Comparison of ENCODE assay signal across 20 mouse cellular contexts in the genomic region with DNA sequence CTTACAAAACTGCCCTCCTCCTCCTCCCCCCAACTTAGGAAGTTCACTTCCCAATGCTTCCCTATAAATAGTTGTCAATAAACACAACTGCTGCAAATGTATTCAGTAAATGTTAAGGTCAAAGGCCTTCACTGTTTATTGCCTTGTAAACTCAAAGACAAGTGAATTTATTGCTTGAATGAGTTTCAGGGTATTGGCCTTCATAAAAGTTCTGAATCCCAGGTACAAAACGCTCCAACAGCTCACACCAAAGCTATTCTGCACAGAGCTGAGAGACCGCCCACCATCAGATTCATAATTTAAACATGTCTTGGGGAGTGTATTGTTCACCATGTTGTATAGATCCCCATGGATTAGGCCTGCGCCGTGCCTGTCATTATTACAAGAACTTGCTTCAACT. TPM values are rescaled to one million over a fixed set of nuclear protein-coding genes. Genes with fewer than 3 reads are reported as not detected.
DNase-seq lines count a peak whose midpoint lies in the region; ATAC-seq and TF ChIP-seq lines count a peak whose summit lies in the region.
"Had no signal": no experiment of that assay in that cellular context is flagged by ENCODE, and none has a peak within 500 bp of the region (broad histone marks: within the 10 kb centered on the region; RNA-seq: fewer than 3 reads in every experiment).

No protein-coding gene starts in this region.

- peaks cover 20% of the 10 kb centered on the region for H3K27me3 ChIP-seq in limb, embryonic 11.5 days (ENCODE audit: control insufficient read depth, insufficient read depth, low read length)
- peaks cover 77% of the 10 kb centered on the region for H3K27me3 ChIP-seq in limb, embryonic 10.5 days (ENCODE audit: low read depth, poor library complexity, severe bottlenecking)
- no peaks in the 10 kb centered on the region for H3K27me3 ChIP-seq in intestine, postnatal 0 days (replicated peaks; ENCODE audit: control insufficient read depth, insufficient read depth, low read length)
- H3K27me3 ChIP-seq: forebrain, embryonic 13.5 days; heart, embryonic 15.5 days; hindbrain, embryonic 13.5 days had no signal

- ATAC-seq in limb, embryonic 11.5 days (ENCODE audit: insufficient number of reproducible peaks, low FRiP score, low TSS enrichment, low read depth): no peak
- peak; percentile 56 for ATAC-seq in intestine, postnatal 0 days
- ATAC-seq: forebrain, embryonic 13.5 days; forebrain, postnatal 0 days had no signal

- H3K9me3 ChIP-seq in limb, embryonic 11.5 days (ENCODE audit: control insufficient read depth, low read length): no peaks in the 10 kb centered on the region
- H3K9me3 ChIP-seq in limb, embryonic 10.5 days (replicated peaks): no peaks in the 10 kb centered on the region
- H3K9me3 ChIP-seq in intestine, postnatal 0 days (ENCODE audit: control insufficient read depth): no peaks in the 10 kb centered on the region
- H3K9me3 ChIP-seq: embryonic facial prominence, embryonic 10.5 days; forebrain, embryonic 13.5 days; heart, embryonic 15.5 days; hindbrain, embryonic 13.5 days had no signal

- no peaks in the 10 kb centered on the region for H3K36me3 ChIP-seq in limb, embryonic 11.5 days (ENCODE audit: control insufficient read depth, insufficient read depth, low read length)
- no peaks in the 10 kb centered on the region for H3K36me3 ChIP-seq in limb, embryonic 10.5 days
- no peaks in the 10 kb centered on the region for H3K36me3 ChIP-seq in intestine, postnatal 0 days (ENCODE audit: control insufficient read depth, insufficient read depth)
- H3K36me3 ChIP-seq: embryonic facial prominence, embryonic 10.5 days; heart, embryonic 15.5 days; hindbrain, embryonic 13.5 days had no signal

- H3K4me1 ChIP-seq in limb, embryonic 11.5 days (ENCODE audit: control insufficient read depth, insufficient read depth, low read length): peaks cover 10% of the 10 kb centered on the region; the same call in 1 of the 2 replicates
- peaks cover 52% of the 10 kb centered on the region for H3K4me1 ChIP-seq in limb, embryonic 10.5 days
- 0 out of 2 replicates have a peak, but pooled peaks cover 2% of the 10 kb centered on the region for H3K4me1 ChIP-seq in intestine, postnatal 0 days (replicated peaks; ENCODE audit: control insufficient read depth, insufficient read depth, low read length)
- H3K4me1 ChIP-seq: forebrain, embryonic 13.5 days had no signal

- no peak overlapping the region for H3K4me2 ChIP-seq in limb, embryonic 11.5 days (ENCODE audit: low read depth, severe bottlenecking)
- 0 out of 2 replicates have a peak overlapping the region, but pooled peaks have one; percentile 2 for H3K4me2 ChIP-seq in intestine, postnatal 0 days (replicated peaks; ENCODE audit: low read depth)
- H3K4me2 ChIP-seq: forebrain, embryonic 13.5 days; heart, embryonic 11.5 days; heart, embryonic 15.5 days; hindbrain, embryonic 13.5 days had no signal

- intact Hi-C loops in gastrocnemius, postnatal 14 days (cut with DNase I; ENCODE audit: low total_unique reads): loop anchor here (10.0 kb wide), 1 partner anchor 142 kb away; no protein-coding TSS in a partner anchor

- H3K9ac ChIP-seq in limb, embryonic 11.5 days (ENCODE audit: low read length): no peak overlapping the region
- H3K9ac ChIP-seq in intestine, postnatal 0 days (ENCODE audit: low read depth, low read length): no peak overlapping the region
- H3K9ac ChIP-seq: forebrain, embryonic 13.5 days; forebrain, postnatal 0 days; heart, embryonic 15.5 days; hindbrain, embryonic 13.5 days had no signal

- no peak for TF ChIP-seq CTCF in intestine, postnatal 0 days (IDR thresholded peaks at IDR 0.05; ENCODE audit: low read depth)

- H3K27ac ChIP-seq in limb, embryonic 11.5 days (replicated peaks; ENCODE audit: low read depth, low read length): no peak overlapping the region
- no peak overlapping the region for H3K27ac ChIP-seq in limb, embryonic 10.5 days
- H3K27ac ChIP-seq in intestine, postnatal 0 days (ENCODE audit: low read depth, low read length): no peak overlapping the region
- H3K27ac ChIP-seq: embryonic facial prominence, embryonic 10.5 days; forebrain, embryonic 13.5 days; heart, adult 2 months; heart, embryonic 15.5 days; hindbrain, embryonic 13.5 days had no signal

- H3K4me3 ChIP-seq in limb, embryonic 11.5 days (ENCODE audit: low read depth, low read length): no peak overlapping the region
- no peak overlapping the region for H3K4me3 ChIP-seq in limb, embryonic 10.5 days
- no peak overlapping the region for H3K4me3 ChIP-seq in intestine, postnatal 0 days (ENCODE audit: low read depth, low read length)
- H3K4me3 ChIP-seq: embryonic facial prominence, embryonic 10.5 days; forebrain, embryonic 13.5 days; heart, adult 2 months; heart, embryonic 15.5 days; hindbrain, embryonic 13.5 days had no signal

- peak; percentile 47 for DNase-seq in limb, embryonic 11.5 days (ENCODE audit: low spot score)
- no peak for DNase-seq in limb, embryonic 10.5 days (ENCODE audit: low spot score)
- peak; percentile 12 for DNase-seq in gonadal fat pad, adult 2 months (ENCODE audit: low read depth)
- DNase-seq in neural tube, embryonic 10.5 days (ENCODE audit: extremely low spot score, low spot score): no peak
- no peak for DNase-seq in gastrocnemius, postnatal 14 days
- DNase-seq in thymus, postnatal 4 days: no peak
- DNase-seq: adrenal gland, postnatal 10 days; cerebellum, adult 11 months; cerebellum, adult 8-10 months; cerebellum, postnatal 25 days; forebrain, postnatal 0 days; heart, adult 2 months; heart, postnatal 14 days had no signal

- 22% methylated on average over 4 of the region's 4 CpGs for WGBS in limb, embryonic 11.5 days
- WGBS in limb, embryonic 10.5 days: 43% methylated on average over 4 of the region's 4 CpGs
- 27% methylated on average over 4 of the region's 4 CpGs for WGBS in intestine, postnatal 0 days

RNA-seq across cellular contexts. Expression of a gene that starts 53.9 kb away (rescaled TPM):
- polyA plus RNA-seq in limb, embryonic 11.5 days (2014; fragmentation: Nextera tagmentation; extraction: Ambion mirVana): 48.1 and 48.2 TPM in 2 replicates
- polyA plus RNA-seq in limb, embryonic 10.5 days (2016; fragmentation: Nextera tagmentation; extraction: Ambion mirVana): 36.0 and 39.0 TPM in 2 replicates
- 1.3 and 1.6 TPM in 2 replicates for polyA plus RNA-seq in gonadal fat pad, adult 2 months (2012; rRNA removed)
- 27.7 and 30.9 TPM in 2 replicates for polyA plus RNA-seq in intestine, postnatal 0 days (2015; fragmentation: Nextera tagmentation; extraction: Ambion mirVana)
- 1 to 10 TPM; 2.1 to 2.8 TPM for total RNA-seq in gastrocnemius, postnatal 14 days (2021)
- total RNA-seq: gastrocnemius, adult 8-10 months had no signal

Comparison
In these comparisons a context has a peak if more than half of its experiments do, and no peak if none do; other contexts are left out.
1. DNase-seq: peak in limb, embryonic 11.5 days (single experiment) and gonadal fat pad, adult 2 months (single experiment); none in limb, embryonic 10.5 days (single experiment), neural tube, embryonic 10.5 days (single experiment), gastrocnemius, postnatal 14 days (single experiment) and thymus, postnatal 4 days (single experiment).
2. RNA of a gene that starts 53.9 kb away (polyA plus RNA-seq): 48.1 to 48.2 TPM in limb, embryonic 11.5 days, 36.0 to 39.0 TPM in limb, embryonic 10.5 days and 27.7 to 30.9 TPM in intestine, postnatal 0 days; 1.3 to 1.6 TPM in gonadal fat pad, adult 2 months; every median in the first group is over 10 times any median in the second.